Comparison of ENCODE assay signal across 21 mouse cellular contexts in the genomic region with DNA sequence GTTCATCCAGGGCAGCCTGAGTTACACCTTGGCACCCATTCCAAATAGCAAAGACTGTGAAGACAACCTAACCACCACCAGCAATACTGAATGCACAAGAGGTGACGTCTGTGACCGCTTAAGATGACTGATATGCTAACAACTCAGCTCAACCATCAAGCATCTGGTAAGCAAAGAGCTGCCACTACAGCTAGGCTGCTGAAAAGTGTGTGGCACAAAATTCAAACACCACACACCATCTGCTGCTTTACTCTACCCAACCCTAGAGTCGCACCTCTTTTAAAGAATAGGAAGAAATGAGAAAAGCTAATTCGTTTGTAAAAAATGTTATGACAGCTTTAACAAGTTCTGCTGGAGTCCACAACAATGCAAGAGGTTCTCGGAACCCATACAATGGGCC. TPM values are rescaled to one million over a fixed set of nuclear protein-coding genes. Genes with fewer than 3 reads are reported as not detected.
DNase-seq lines count a peak whose midpoint lies in the region; ATAC-seq and TF ChIP-seq lines count a peak whose summit lies in the region.
"Had no signal": no experiment of that assay in that cellular context is flagged by ENCODE, and none has a peak within 500 bp of the region (broad histone marks: within the 10 kb centered on the region; RNA-seq: fewer than 3 reads in every experiment).

No protein-coding gene starts in this region.

- no peaks in the 10 kb centered on the region for H3K9me3 ChIP-seq in heart, embryonic 16.5 days (replicated peaks; ENCODE audit: control insufficient read depth, low read length)
- H3K9me3 ChIP-seq: embryonic facial prominence, embryonic 15.5 days; forebrain, embryonic 10.5 days; heart, embryonic 15.5 days; hindbrain, embryonic 13.5 days had no signal

- H3K27ac ChIP-seq in heart, embryonic 16.5 days (ENCODE audit: low read length), result peak overlapping the region; percentile 29; the same call in 1 of the 2 replicates
- peak overlapping the region; percentile 60 for H3K27ac ChIP-seq in layer of hippocampus, adult 2 months
- H3K27ac ChIP-seq: embryonic facial prominence, embryonic 15.5 days; forebrain, embryonic 10.5 days; heart, embryonic 15.5 days; hindbrain, embryonic 13.5 days; hindbrain, postnatal 0 days had no signal

- no peak overlapping the region for H3K4me2 ChIP-seq in heart, embryonic 16.5 days (ENCODE audit: low read depth, low read length)
- H3K4me2 ChIP-seq: embryonic facial prominence, embryonic 15.5 days; heart, embryonic 15.5 days; hindbrain, embryonic 13.5 days had no signal

- no peak; the same call in 1 of the 2 replicates for ATAC-seq in heart, embryonic 16.5 days (replicated peaks; ENCODE audit: extremely low read depth, insufficient read depth, low FRiP score)
- ATAC-seq: forebrain, embryonic 14.5 days; hindbrain, postnatal 0 days had no signal

- no peak for DNase-seq in heart, adult 18-20 months
- no peak for DNase-seq in layer of hippocampus, adult 2 months (ENCODE audit: low spot score in 2 of 2)
- no peak for DNase-seq in layer of hippocampus, adult 9-10 months (ENCODE audit: low spot score)
- DNase-seq in brain, adult 2 months (ENCODE audit: low read depth, low spot score), result peak; percentile 48
- peak; percentile 30 for DNase-seq in brain, embryonic 14.5 days (ENCODE audit: low read depth)
- no peak for DNase-seq in lung, postnatal 4 days
- DNase-seq: adrenal gland, adult 2 months; adrenal gland, postnatal 25 days; cerebellum, adult 11 months; cerebellum, adult 8-10 months; cerebellum, postnatal 14 days; embryo, embryonic 11 days; gastrocnemius, postnatal 14 days had no signal

- TF ChIP-seq CTCF in layer of hippocampus, adult 2 months (conservative IDR thresholded peaks at IDR 0.05), result no peak
- TF ChIP-seq CTCF in brain, embryonic 14.5 days (IDR thresholded peaks at IDR 0.05; ENCODE audit: borderline replicate concordance, extremely low read depth, insufficient read depth, insufficient read length), result no peak

- peaks cover 7% of the 10 kb centered on the region for H3K4me1 ChIP-seq in heart, embryonic 16.5 days (ENCODE audit: control insufficient read depth, insufficient read depth, low read length)
- H3K4me1 ChIP-seq: embryonic facial prominence, embryonic 15.5 days; heart, embryonic 15.5 days had no signal

- peaks cover 33% of the 10 kb centered on the region for H3K36me3 ChIP-seq in heart, embryonic 16.5 days (ENCODE audit: control insufficient read depth, insufficient read depth)

- no peak overlapping the region for H3K9ac ChIP-seq in heart, embryonic 16.5 days (ENCODE audit: low read length)
- H3K9ac ChIP-seq: embryonic facial prominence, embryonic 15.5 days; heart, embryonic 15.5 days; hindbrain, embryonic 13.5 days had no signal

- 69% methylated on average over 5 of the region's 5 CpGs for WGBS in heart, embryonic 16.5 days

- H3K27me3 ChIP-seq in heart, embryonic 16.5 days (ENCODE audit: control insufficient read depth, insufficient read depth, low read length), result no peaks in the 10 kb centered on the region
- H3K27me3 ChIP-seq: embryonic facial prominence, embryonic 15.5 days; heart, embryonic 15.5 days; hindbrain, embryonic 13.5 days had no signal

- no peak overlapping the region for H3K4me3 ChIP-seq in heart, embryonic 16.5 days (ENCODE audit: low read length)
- H3K4me3 ChIP-seq in layer of hippocampus, adult 2 months, result no peak overlapping the region
- H3K4me3 ChIP-seq: embryonic facial prominence, embryonic 15.5 days; erythroblast, embryonic 14.5 days; forebrain, embryonic 10.5 days; heart, embryonic 15.5 days; hindbrain, embryonic 13.5 days had no signal

- no peak for TF ChIP-seq POLR2A in brain, embryonic 14.5 days (IDR thresholded peaks at IDR 0.05; ENCODE audit: borderline replicate concordance, extremely low read depth, insufficient read depth, insufficient read length, poor library complexity, severe bottlenecking)

RNA-seq across cellular contexts. Expression of a gene that starts 34.7 kb away (rescaled TPM):
- 32.2 and 33.1 TPM in 2 replicates for polyA plus RNA-seq in heart, embryonic 16.5 days (2015; fragmentation: Nextera tagmentation; extraction: Ambion mirVana)
- total RNA-seq in heart, adult 18-20 months (2021), result 10 to 100 TPM; 24.6 to 32.5 TPM
- total RNA-seq in layer of hippocampus, adult 2 months (2021), result 10 to 100 TPM; 25.1 to 27.8 TPM
- polyA plus RNA-seq in brain, embryonic 14.5 days (2012; rRNA removed), result 9.9 and 11.8 TPM in 2 replicates

Comparison
In these comparisons a context has a peak if more than half of its experiments do, and no peak if none do; other contexts are left out.
1. DNase-seq: peak in brain, adult 2 months (single experiment) and brain, embryonic 14.5 days (single experiment); none in heart, adult 18-20 months (0 of 2), layer of hippocampus, adult 2 months (0 of 2), layer of hippocampus, adult 9-10 months (single experiment) and lung, postnatal 4 days (0 of 2).